Mouse (Mus musculus) ES-E14 (cell line): ENCODE results near the gene Cul4b.

Source experiments
- CHD2 ChIP-seq: IDR thresholded peaks from 2 replicates; pipeline ENCODE4 v1.6.1; 2014; ENCODE audit warnings: mild to moderate bottlenecking, low read depth, low read length, inconsistent platforms
- MAFK ChIP-seq: IDR thresholded peaks from 2 replicates; pipeline ENCODE4 v1.6.1; 2014; ENCODE audit warnings: mild to moderate bottlenecking, low read depth, low read length, inconsistent platforms; ENCODE audit not compliant: insufficient read depth
- ZC3H11A ChIP-seq: IDR thresholded peaks from 2 replicates; pipeline ENCODE4 v1.6.1; 2012; ENCODE audit warnings: low read depth, mild to moderate bottlenecking, inconsistent platforms, low read length, borderline replicate concordance
- ZNF384 ChIP-seq: IDR thresholded peaks from 2 replicates; pipeline ENCODE4 v1.6.1; 2012; ENCODE audit warnings: low read depth, low read length, inconsistent platforms

DNA sequence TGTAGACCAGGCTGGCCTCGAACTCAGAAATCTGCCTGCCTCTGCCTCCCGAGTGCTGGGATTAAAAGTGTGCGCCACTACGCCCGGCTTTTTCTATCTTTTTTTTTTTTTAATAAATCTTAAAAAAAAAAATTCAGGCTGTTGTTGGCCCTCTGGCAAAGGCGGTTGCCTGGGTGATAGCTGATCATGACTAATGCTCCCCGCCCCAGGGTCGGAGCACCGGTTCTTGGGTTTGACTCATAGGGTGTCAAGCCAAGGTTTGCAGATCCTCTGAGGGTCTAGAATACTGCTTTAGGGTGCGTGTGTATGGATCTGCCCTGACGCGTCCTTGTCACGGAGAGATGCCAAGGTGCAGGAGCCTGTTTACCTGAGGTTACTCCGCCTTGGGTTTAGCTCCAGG lies 71.2 kb downstream of the Cul4b start:
- TF ChIP-seq ZNF384, result no peak
- no peak for TF ChIP-seq ZC3H11A
- no peak for TF ChIP-seq MAFK
- no peak for TF ChIP-seq CHD2
